Mouse (Mus musculus) myocyte (in vitro differentiated cells): Measurements from ENCODE around the gene Orc5.

ENCODE experiments used
- MAX ChIP-seq: IDR thresholded peaks from one replicate; pipeline ENCODE4 v1.6.1; 2011; ENCODE audit warnings: low read depth, mild to moderate bottlenecking, control low read depth
- MYOG ChIP-seq, 3 experiments: IDR thresholded peaks; one replicate each; pipeline ENCODE4 v1.6.1; 2011; ENCODE audit warnings: control low read depth in 2 of 3, low read depth in 2 of 3, mild to moderate bottlenecking in 2 of 3; ENCODE audit not compliant: insufficient read length in 2 of 3, control insufficient read depth in 1 of 3, insufficient read depth in 1 of 3

DNA sequence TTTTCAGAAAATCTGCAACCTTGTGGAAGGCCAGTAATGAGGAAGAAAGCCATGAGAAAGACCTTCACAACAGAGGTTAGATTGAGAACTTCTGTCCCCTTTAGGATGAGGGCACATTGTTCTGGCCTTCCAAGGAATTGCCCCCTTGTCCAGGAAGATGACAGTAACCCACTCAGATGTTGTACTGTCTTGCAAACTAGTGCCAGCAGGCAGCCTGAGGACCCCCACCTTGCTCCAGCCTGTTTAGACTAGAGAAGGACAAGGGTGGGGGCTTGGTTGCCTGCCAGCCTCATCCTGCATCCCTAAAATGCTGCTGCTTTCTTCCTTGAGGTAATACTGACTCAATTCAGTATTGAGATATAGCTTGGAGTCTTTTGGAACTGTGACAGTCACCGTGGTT, 23.9 kb upstream of the Orc5 start:
- no peak for TF ChIP-seq MYOG (IDR thresholded peaks at IDR 0.05; ENCODE audit: control insufficient read depth in 1 of 3, insufficient read depth in 1 of 3, insufficient read length in 2 of 3, low read depth in 2 of 3)
- no peak for TF ChIP-seq MAX
